Mouse (Mus musculus) G1E (cell line): ENCODE measurements around the gene Gab1. TPM values are rescaled to one million over a fixed set of nuclear protein-coding genes. Genes with fewer than 3 reads are reported as not detected.

Experiments
- ATAC-seq: 2 replicates; pipeline ENCODE4 v1.8.0; 2016; ENCODE audit warnings: mild to moderate bottlenecking; ENCODE audit not compliant: insufficient number of reproducible peaks, poor library complexity, low FRiP score, severe bottlenecking; ENCODE audit errors: extremely low read depth
- DNase-seq: peaks from one replicate; pipeline ENCODE4 v3.0.0; 2012; ENCODE audit warnings: low spot score
- H3K27me3 ChIP-seq: 2 replicates; pipeline ENCODE4 v1.6.1; 2012; ENCODE audit warnings: mild to moderate bottlenecking, low read length, inconsistent platforms; ENCODE audit not compliant: insufficient read depth
- H3K36me3 ChIP-seq: replicated peaks from 2 replicates; pipeline ENCODE3; 2012; ENCODE audit warnings: mild to moderate bottlenecking, inconsistent platforms
- H3K4me1 ChIP-seq: 2 replicates; pipeline ENCODE4 v1.6.1; 2012; ENCODE audit warnings: low read depth, low read length, inconsistent platforms, mixed read lengths; ENCODE audit not compliant: insufficient read depth
- H3K4me3 ChIP-seq: 2 replicates; pipeline ENCODE4 v1.5.1; 2012; ENCODE audit warnings: low read depth, mild to moderate bottlenecking, inconsistent platforms, low read length, moderate library complexity, mixed read lengths
- H3K9me3 ChIP-seq: replicated peaks from 2 replicates; pipeline ENCODE4 v1.6.1; 2012; ENCODE audit warnings: inconsistent platforms
- CTCF ChIP-seq: IDR thresholded peaks from 2 replicates; pipeline ENCODE4 v1.5.1; 2012; ENCODE audit warnings: low read depth, low read length, inconsistent platforms, mixed read lengths
- GATA1 ChIP-seq: IDR thresholded peaks from 2 replicates; pipeline ENCODE4 v1.6.1; 2012; ENCODE audit warnings: borderline replicate concordance, low read length, inconsistent platforms, mixed read lengths
- GATA2 ChIP-seq: IDR thresholded peaks from 2 replicates; pipeline ENCODE4 v1.6.1; 2012; ENCODE audit warnings: low read depth, low read length, inconsistent platforms, borderline replicate concordance
- POLR2AphosphoS5 ChIP-seq: IDR thresholded peaks from 2 replicates; pipeline ENCODE4 v1.6.1; 2012; ENCODE audit warnings: low read depth, low read length, inconsistent platforms; ENCODE audit not compliant: insufficient replicate concordance
- TAL1 ChIP-seq: conservative IDR thresholded peaks from 2 replicates; pipeline ENCODE4 v1.6.1; 2012; ENCODE audit warnings: low read depth, low read length, inconsistent platforms, mixed read lengths
- polyA plus RNA-seq: library from polyadenylated mRNA; stranded (reverse); fragments of >175 nt; gene quantifications from 2 replicates; pipeline ENCODE4 v1.2.3, GENCODE M21; 2012
- total RNA-seq, 2 experiments: library from RNA; stranded (forward) in 1 of 2; stranded (reverse) in 1 of 2; fragments of 200-1000 nt in 1 of 2; fragments of >200 nt in 1 of 2; fragmentation: Nextera tagmentation in 1 of 2; gene quantifications; 2 replicates each; pipeline ENCODE4 v1.2.3; 2014 to 2017

Gab1 gene
- total RNA-seq (2014; fragmentation: Nextera tagmentation) (20.8 and 28.2 TPM in 2 replicates), total RNA-seq (2017) (3.9 and 4.4 TPM in 2 replicates), polyA plus RNA-seq (2.7 and 3.0 TPM in 2 replicates)

DNA sequence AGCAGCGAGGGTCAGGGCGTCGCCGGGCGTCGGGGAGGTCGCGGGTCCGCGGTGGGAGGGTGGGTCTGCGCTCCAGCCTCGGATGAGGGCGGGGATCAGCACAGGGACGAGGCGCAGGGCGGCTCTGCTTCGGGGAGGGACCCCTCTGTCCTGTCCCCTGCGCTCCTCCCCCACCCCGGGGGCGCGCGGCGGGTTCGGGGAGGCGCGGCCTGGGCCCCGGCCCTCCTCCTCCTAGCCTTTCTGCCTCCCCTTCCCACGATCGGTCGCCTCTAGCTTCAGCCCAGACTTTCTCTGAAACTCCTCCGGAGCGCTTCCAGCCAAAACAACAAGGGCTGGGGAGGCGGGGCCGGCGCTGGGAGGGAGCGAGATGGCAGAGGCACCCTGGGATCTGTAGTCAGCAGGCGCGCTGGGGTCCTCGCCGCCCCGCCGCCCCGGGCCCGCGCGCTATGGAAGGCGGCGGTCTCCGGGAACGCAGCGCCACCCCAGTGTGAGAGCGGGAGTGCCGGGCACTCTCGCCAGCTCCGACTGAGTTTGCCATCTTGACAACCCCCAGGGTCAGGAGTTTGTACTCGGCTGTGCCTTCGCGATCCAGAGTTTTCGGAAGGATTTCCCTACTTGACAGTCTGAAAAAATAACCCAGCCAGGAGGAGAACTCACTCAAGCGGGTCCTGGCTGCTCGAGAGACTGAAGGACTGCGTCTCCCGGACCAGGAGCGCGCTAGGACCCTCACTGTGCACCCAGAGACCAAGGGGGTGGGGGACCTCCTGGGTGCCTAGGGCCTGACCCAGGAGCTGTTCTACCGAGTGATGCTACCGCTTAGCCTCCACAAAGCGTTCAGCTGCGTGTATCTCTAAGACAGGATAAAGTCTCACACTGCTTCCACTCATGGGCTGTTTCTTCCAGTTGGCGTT, at the start of gene Gab1:
TSS of gene Gab1 (minus strand) at position 324 of the 911 bp plus-strand sequence.
- ATAC-seq (peak; percentile 45), DNase-seq (peak; percentile 52)
- Histone ChIP-seq H3K9me3 (peaks cover 23% of the 10 kb centered on the region), H3K36me3 (no peaks in the 10 kb centered on the region), H3K4me1 (peaks cover 13% of the 10 kb centered on the region), H3K4me3 (peak within 1 kb of the TSS; percentile 80), H3K27me3 (peaks cover 7% of the 10 kb centered on the region; the same call in 1 of the 2 replicates)
- TF ChIP-seq POLR2AphosphoS5 (no peak), TAL1 (no peak), GATA1 (no peak), GATA2 (no peak), CTCF (no peak)

- TF ChIP-seq GATA2 (no peak), POLR2AphosphoS5 (no peak), TAL1 (no peak)
- no peak for ATAC-seq
Observed at GRCm38 (mm10) chr8:80928770-80929169, 48.5 kb upstream of the Gab1 start.

GRCm38 (mm10) chr8:80923794-80924316, 43.5 kb upstream of the Gab1 start:
- H3K4me3 ChIP-seq, result no peak overlapping the region
- ATAC-seq, result no peak
- no peak for TF ChIP-seq POLR2AphosphoS5
- TF ChIP-seq CTCF, result no peak
- no peak for TF ChIP-seq TAL1
- TF ChIP-seq GATA2, result no peak
- TF ChIP-seq GATA1, result no peak

More at GRCm38 (mm10) chr8:80928770-80929169, 48.5 kb upstream of the Gab1 start:
- no peaks in the 10 kb centered on the region for H3K36me3 ChIP-seq
- H3K27me3 ChIP-seq, result peaks cover 9% of the 10 kb centered on the region; the same call in 1 of the 2 replicates
- no peaks in the 10 kb centered on the region for H3K9me3 ChIP-seq
- DNase-seq, result no peak
- H3K4me1 ChIP-seq, result no peaks in the 10 kb centered on the region
- H3K4me3 ChIP-seq, result no peak overlapping the region

GRCm38 (mm10) chr8:80922642-80923041, 42.3 kb upstream of the Gab1 start:
- peaks cover 7% of the 10 kb centered on the region; the same call in 1 of the 2 replicates for H3K27me3 ChIP-seq
- H3K4me3 ChIP-seq, result no peak overlapping the region
- H3K9me3 ChIP-seq, result no peaks in the 10 kb centered on the region
- ATAC-seq, result no peak
- no peaks in the 10 kb centered on the region for H3K36me3 ChIP-seq
- peaks cover 3% of the 10 kb centered on the region; the same call in 1 of the 2 replicates for H3K4me1 ChIP-seq
- TF ChIP-seq GATA1 (no peak), POLR2AphosphoS5 (no peak), GATA2 (no peak), TAL1 (no peak)
- DNase-seq, result no peak

More at GRCm38 (mm10) chr8:80923794-80924316, 43.5 kb upstream of the Gab1 start:
- Histone ChIP-seq H3K27me3 (peaks cover 9% of the 10 kb centered on the region; the same call in 1 of the 2 replicates), H3K4me1 (peaks cover 3% of the 10 kb centered on the region; the same call in 1 of the 2 replicates), H3K36me3 (no peaks in the 10 kb centered on the region), H3K9me3 (no peaks in the 10 kb centered on the region)
- no peak for DNase-seq

GRCm38 (mm10) chr8:80919130-80919529, 38.8 kb upstream of the Gab1 start:
- Histone ChIP-seq H3K4me1 (peaks cover 10% of the 10 kb centered on the region; the same call in 1 of the 2 replicates), H3K9me3 (no peaks in the 10 kb centered on the region), H3K27me3 (0 out of 2 replicates have a peak, but pooled peaks cover 2% of the 10 kb centered on the region), H3K4me3 (peak overlapping the region; percentile 3; the same call in 1 of the 2 replicates), H3K36me3 (no peaks in the 10 kb centered on the region)
- TF ChIP-seq GATA1, result no peak
- TF ChIP-seq CTCF, result no peak
- no peak for TF ChIP-seq POLR2AphosphoS5
- no peak for TF ChIP-seq GATA2
- TF ChIP-seq TAL1, result no peak
- no peak for DNase-seq
- ATAC-seq, result no peak

GRCm38 (mm10) chr8:80918531-80918930, 38.2 kb upstream of the Gab1 start:
- Histone ChIP-seq H3K4me1 (peaks cover 10% of the 10 kb centered on the region; the same call in 1 of the 2 replicates), H3K9me3 (no peaks in the 10 kb centered on the region), H3K36me3 (no peaks in the 10 kb centered on the region), H3K4me3 (no peak overlapping the region; the same call in 1 of the 2 replicates), H3K27me3 (no peaks in the 10 kb centered on the region)
- ATAC-seq (no peak), DNase-seq (peak; percentile 11)
- TF ChIP-seq GATA1, result no peak
- no peak for TF ChIP-seq CTCF
- TF ChIP-seq GATA2, result no peak
- TF ChIP-seq TAL1, result no peak
- no peak for TF ChIP-seq POLR2AphosphoS5
